ENCODE assay signal across 8 mouse cellular contexts in the genomic region with DNA sequence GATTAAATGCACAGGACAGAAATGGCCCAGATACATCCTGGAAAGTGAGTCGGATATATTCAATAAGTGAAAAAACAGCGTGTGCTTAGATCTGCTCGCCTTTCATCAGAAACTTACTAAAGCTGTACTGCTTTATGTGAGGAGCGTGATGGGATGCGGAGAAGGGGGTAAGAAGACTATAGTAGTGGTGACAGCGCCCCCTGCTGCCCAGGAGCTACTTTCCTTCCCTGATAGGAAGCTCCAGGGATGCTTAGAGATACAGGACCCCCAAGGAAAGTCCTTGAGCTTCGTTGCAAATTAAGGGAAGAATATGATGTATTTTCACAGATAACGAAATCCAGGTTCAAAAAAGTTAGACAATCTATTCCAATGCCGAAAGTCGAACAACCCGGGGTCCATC. TPM values are rescaled to one million over a fixed set of nuclear protein-coding genes. Genes with fewer than 3 reads are reported as not detected.
A peak's percentile ranks its signal among the peaks of the same experiment; 100 is the strongest.
DNase-seq lines count a peak whose midpoint lies in the region; ATAC-seq and TF ChIP-seq lines count a peak whose summit lies in the region.
"Had no signal": no experiment of that assay in that cellular context is flagged by ENCODE, and none has a peak within 500 bp of the region (broad histone marks: within the 10 kb centered on the region; RNA-seq: fewer than 3 reads in every experiment).

No protein-coding gene starts in this region.

- TF ChIP-seq POLR2A in lung, adult 2 months (IDR thresholded peaks at IDR 0.05; ENCODE audit: borderline replicate concordance, extremely low read depth, low read depth, low read length): no peak

- no peak overlapping the region for H3K9ac ChIP-seq in hindbrain, embryonic 14.5 days
- no peak overlapping the region for H3K9ac ChIP-seq in limb, embryonic 11.5 days (ENCODE audit: low read length)

- H3K4me1 ChIP-seq in lung, adult 2 months (ENCODE audit: control insufficient read depth, insufficient read depth, low read length): no peaks in the 10 kb centered on the region
- H3K4me1 ChIP-seq in hindbrain, embryonic 14.5 days (replicated peaks; ENCODE audit: control insufficient read depth, insufficient read depth, low read length): 0 out of 2 replicates have a peak, but pooled peaks cover 3% of the 10 kb centered on the region
- no peaks in the 10 kb centered on the region for H3K4me1 ChIP-seq in limb, embryonic 11.5 days (ENCODE audit: control insufficient read depth, insufficient read depth, low read length)

- no peak overlapping the region for H3K27ac ChIP-seq in hindbrain, embryonic 14.5 days
- no peak overlapping the region for H3K27ac ChIP-seq in limb, embryonic 11.5 days (replicated peaks; ENCODE audit: low read depth, low read length)

- DNase-seq in lung, adult 2 months: no peak
- no peak for DNase-seq in lung, postnatal 25 days (ENCODE audit: low spot score)
- peak; percentile 79 for DNase-seq in R1 (ENCODE audit: low read depth, low spot score)
- DNase-seq in cerebellum, postnatal 14 days: peak; percentile 71 to 85
- peak; percentile 65 for DNase-seq in hindbrain, embryonic 14.5 days (ENCODE audit: low spot score)
- peak; percentile 83 for DNase-seq in limb, embryonic 11.5 days (ENCODE audit: low spot score)
- peak; percentile 4 for DNase-seq in skeletal muscle tissue, adult 2 months (ENCODE audit: low read depth, low spot score)

- no peak for ATAC-seq in hindbrain, embryonic 14.5 days (ENCODE audit: low FRiP score)
- ATAC-seq in limb, embryonic 11.5 days (ENCODE audit: insufficient number of reproducible peaks, low FRiP score, low TSS enrichment, low read depth): no peak

- no peaks in the 10 kb centered on the region for H3K9me3 ChIP-seq in hindbrain, embryonic 14.5 days (ENCODE audit: control insufficient read depth, low read length)
- H3K9me3 ChIP-seq in limb, embryonic 11.5 days (ENCODE audit: control insufficient read depth, low read length): no peaks in the 10 kb centered on the region

- no peaks in the 10 kb centered on the region for H3K27me3 ChIP-seq in hindbrain, embryonic 14.5 days (ENCODE audit: control insufficient read depth, insufficient read depth, low read length)
- no peaks in the 10 kb centered on the region for H3K27me3 ChIP-seq in limb, embryonic 11.5 days (ENCODE audit: control insufficient read depth, insufficient read depth, low read length)

- no peak overlapping the region for H3K4me3 ChIP-seq in lung, adult 2 months (replicated peaks; ENCODE audit: extremely low read depth, low read depth, low read length)
- no peak overlapping the region for H3K4me3 ChIP-seq in hindbrain, embryonic 14.5 days (replicated peaks; ENCODE audit: low read length)
- H3K4me3 ChIP-seq in limb, embryonic 11.5 days (ENCODE audit: low read depth, low read length): no peak overlapping the region

- H3K4me2 ChIP-seq in hindbrain, embryonic 14.5 days (replicated peaks): no peak overlapping the region
- H3K4me2 ChIP-seq in limb, embryonic 11.5 days (ENCODE audit: low read depth, severe bottlenecking): no peak overlapping the region

- H3K36me3 ChIP-seq in hindbrain, embryonic 14.5 days (replicated peaks; ENCODE audit: control insufficient read depth, insufficient read depth): no peaks in the 10 kb centered on the region
- H3K36me3 ChIP-seq in limb, embryonic 11.5 days (ENCODE audit: control insufficient read depth, insufficient read depth, low read length): no peaks in the 10 kb centered on the region

- peak; percentile 43; the same call in 1 of the 2 replicates for TF ChIP-seq CTCF in lung, adult 2 months (IDR thresholded peaks at IDR 0.05; ENCODE audit: insufficient read depth, low read length)

- 29% methylated on average over 11 of the region's 11 CpGs for WGBS in lung, adult 2 months
- 29% methylated on average over 11 of the region's 11 CpGs for WGBS in hindbrain, embryonic 14.5 days
- WGBS in limb, embryonic 11.5 days: 32% methylated on average over 11 of the region's 11 CpGs

RNA-seq across cellular contexts. Expression of gene Dmrtb1, which starts 17.1 kb away (rescaled TPM):
- polyA plus RNA-seq in lung, adult 2 months (2012; rRNA removed): 0.12 TPM in 1 of 2 replicates, not detected in the other
- polyA plus RNA-seq in hindbrain, embryonic 14.5 days (2014; fragmentation: Nextera tagmentation; extraction: Ambion mirVana): 6.8 and 7.6 TPM in 2 replicates
- 0.11 and 0.14 TPM in 2 replicates for polyA plus RNA-seq in limb, embryonic 11.5 days (2014; fragmentation: Nextera tagmentation; extraction: Ambion mirVana)
- polyA plus RNA-seq: lung, embryonic 16.5 days had no signal

Comparison
In these comparisons a context has a peak if more than half of its experiments do, and no peak if none do; other contexts are left out.
1. DNase-seq: peak in R1 (single experiment), cerebellum, postnatal 14 days (2 of 2), hindbrain, embryonic 14.5 days (single experiment), limb, embryonic 11.5 days (single experiment) and skeletal muscle tissue, adult 2 months (single experiment); none in lung, adult 2 months (single experiment) and lung, postnatal 25 days (single experiment).